Mouse (Mus musculus) T-helper 2 cell (primary cell): ENCODE results near the gene Gaa.

Experiments
- in situ Hi-C: fragments of 300-600 bp; cut with MboI, MseI; formaldehyde crosslinking; loops from one replicate; pipeline ENCODE4 v1.15.1; 2025; ENCODE audit warnings: high pct_unique_total_duplicates

Gene Gaa

DNA sequence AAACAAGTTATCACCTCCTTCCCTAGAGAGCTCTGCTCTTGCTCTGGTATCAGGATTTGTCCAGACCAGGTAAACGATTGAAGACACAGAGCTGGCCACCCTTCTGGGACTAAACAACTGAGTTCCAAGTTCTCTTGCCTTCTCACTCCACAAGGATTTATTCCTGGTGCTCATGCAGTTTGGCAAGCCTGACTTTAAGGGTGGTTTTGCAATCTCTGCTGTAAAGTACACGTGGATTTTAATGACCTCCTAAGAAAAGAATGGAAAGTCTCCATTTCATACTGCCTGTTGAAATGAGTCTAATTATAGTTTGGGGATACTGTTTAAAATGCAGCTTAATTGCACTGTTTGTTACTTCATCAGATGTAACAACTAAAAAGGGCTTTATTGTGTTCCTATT is 33.3 kb downstream of the Gaa start:
- in situ Hi-C loops, result no loop called here

DNA sequence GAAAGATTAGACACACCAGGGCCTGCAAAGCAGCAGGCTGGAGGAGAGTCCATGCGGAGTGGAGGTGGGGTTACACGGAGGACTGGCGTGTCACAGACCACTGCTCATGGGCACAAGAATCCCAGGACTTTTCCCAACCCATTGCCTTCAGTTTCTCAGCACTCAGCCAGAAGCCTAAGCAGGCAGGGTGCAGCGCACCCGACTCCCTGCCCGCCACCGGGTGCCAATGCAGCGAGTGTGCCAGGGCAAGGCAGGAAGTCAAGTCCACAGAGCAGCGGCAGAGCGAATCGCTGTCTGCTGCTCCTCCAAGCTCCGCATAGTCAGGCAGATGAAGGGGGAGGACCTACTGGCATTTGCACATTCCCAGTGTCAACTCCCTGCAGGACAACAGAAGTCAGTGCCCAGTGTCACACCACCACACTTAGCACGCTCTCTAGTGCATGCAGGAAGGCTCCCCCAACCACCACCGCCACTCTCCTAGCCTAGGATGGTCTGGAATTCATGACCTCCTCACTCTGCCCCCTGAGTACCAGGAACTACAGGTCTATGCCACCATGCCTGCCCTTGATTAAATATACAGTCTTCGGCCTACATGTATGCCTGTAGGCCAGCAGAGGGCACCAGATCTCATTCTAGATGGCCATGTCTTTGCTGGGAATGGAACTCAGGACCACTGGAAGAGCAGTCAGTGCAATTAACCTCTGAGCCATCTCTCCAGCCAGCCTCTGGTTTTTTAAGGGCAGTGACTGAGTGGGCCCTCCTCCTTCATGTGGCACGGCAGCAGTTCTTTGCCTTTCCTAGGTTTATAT is 37.4 kb downstream of the Gaa start:
- in situ Hi-C loops, result no loop called here

DNA sequence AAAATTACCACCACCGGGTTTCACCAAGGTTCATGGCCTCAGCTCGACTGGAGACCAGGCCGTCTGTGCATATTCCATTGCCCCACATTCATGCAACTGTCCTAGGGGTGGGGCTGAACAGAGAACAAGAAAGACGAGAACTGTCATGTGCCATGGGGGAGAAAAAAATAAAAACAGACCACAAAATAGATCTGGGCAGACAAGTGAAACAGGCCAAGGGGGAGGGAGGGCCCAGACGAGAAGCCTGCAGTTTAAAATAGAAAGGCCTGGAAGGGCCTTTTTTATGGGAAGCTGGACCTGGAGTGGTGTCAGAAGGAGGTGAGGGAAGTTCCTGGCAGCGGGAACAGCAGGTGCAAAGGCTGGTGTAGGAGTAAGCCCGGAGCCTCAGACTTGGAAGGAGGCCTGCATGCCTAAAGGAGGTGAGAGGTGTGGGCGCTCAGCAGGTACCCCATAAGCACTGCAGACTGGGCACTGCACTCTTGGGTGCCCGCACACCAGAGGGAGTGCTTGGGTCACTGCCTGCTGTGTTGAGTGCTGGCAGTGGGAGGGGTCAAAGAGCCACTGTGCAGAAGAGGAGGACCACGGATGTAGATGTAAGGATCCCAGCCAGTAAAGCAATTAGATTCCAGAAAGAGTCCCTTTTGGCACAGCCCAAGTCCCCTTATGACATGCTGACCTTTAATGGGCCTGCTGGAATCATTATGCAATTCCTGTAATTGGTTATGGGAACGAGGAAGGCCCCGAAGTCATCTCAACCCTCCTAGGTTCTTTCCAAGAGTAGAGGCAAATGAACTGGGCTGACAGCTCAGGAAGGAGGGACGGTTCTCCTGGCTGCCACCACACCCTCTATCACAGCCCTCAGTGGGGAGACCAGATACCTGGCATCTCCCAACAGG is 39.3 kb downstream of the Gaa start:
- in situ Hi-C loops, result no loop called here

DNA sequence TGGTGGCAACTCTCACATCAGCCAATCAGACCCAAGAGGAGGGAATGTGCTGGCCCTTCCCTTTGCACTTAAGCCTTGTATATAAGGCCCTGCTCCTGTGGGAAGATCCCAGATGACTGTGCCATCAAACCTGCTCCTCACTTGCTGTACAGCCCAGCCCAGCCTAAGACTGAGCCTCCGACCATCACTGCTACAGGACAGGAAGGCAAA is 39.9 kb downstream of the Gaa start, which contains the start of gene Card14:
Gene Card14 (plus strand): TSS at position 111 of the 210 bp plus-strand sequence.
- in situ Hi-C loops, result no loop called here

DNA sequence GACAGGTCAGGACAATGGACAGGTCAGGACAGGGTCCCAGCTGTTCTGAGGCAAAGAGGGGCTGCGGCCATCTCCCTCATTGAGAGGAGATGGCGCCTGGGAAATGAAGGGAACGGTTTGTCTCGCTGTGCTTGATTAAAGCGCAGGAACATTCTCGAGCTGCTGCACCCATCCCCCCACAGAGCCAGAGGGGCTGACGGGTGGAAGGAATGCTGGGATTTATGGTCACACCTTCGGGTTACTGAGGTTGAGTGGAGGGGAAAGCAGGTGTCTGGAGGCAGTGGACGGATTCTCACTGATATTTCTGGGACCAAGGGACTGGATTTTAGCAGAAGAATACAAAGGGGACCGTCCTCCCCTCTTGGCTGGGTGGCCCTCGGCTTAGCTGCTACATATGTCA is 40.2 kb downstream of the Gaa start:
- in situ Hi-C loops, result no loop called here

DNA sequence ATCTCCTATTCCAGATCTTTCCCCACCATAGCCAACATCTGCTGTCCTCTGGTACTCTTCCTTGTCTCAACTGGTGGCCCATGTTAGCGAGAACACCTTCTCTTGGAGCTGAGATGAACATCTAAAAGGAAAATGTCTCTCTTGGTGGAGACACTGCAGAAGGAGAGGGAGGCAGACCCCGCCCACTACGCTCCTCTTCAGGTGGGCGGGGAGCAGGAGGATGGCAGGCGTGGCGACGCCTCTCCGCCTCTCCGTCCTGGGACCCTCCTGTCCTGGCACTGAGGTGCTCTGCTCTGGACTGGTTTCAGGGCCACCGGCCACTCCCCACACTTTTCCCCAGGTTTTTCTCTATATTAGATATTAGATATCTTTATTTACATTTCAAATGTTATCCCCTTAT is 42.9 kb downstream of the Gaa start:
- in situ Hi-C loops, result no loop called here

DNA sequence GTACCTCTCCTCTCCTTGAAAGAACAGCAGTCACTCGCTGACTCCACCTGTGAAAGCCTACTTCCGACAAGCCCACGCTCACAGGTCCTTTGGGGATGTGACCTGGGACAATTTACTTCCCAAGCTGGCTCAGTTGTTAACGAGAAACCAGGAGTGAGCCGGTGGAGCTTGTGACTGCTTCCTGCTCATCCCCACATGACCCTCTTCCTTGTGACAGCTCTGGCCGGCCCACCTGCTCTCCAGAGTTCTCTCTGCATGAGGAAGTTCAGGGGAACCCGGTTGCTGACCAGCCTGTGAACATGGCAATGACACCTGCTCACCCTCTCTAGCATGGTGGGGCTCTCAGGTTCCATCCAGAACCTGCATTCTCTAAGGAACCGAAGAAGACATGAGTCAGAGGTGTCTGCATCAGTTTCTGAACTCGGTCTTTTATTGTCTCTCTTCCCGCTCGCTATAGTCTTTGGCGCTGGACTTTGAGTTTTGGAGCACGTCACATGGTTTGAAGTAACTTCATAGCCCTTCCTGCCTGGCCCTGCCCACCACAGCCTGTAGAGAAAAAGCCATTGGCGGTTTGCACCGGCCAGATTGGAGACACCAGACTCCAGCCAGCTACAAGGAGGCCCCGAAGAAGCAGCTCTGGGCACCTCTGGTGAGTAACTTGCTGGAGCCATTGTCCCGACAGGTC is 46.7 kb downstream of the Gaa start:
- in situ Hi-C loops, result no loop called here

DNA sequence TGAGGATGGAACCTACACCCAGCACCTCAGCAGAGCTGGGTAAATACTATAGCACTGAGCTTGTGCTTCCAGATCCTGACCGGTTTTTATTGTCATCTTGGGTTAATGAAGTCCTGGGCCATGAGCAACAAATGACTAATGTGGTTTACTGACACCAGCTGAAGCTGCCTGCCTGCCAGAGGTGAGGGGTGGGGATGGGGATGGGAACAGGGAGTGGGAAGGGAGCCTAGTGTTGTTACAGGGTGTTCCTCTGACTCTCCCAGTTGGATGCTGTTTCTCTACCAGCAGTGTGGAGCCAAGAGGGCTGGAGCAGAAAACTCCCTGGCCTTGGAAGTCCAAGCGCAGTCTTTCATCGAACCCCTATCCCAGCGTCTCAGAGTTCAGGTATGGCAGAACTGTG is 49.0 kb downstream of the Gaa start:
- in situ Hi-C loops, result no loop called here

DNA sequence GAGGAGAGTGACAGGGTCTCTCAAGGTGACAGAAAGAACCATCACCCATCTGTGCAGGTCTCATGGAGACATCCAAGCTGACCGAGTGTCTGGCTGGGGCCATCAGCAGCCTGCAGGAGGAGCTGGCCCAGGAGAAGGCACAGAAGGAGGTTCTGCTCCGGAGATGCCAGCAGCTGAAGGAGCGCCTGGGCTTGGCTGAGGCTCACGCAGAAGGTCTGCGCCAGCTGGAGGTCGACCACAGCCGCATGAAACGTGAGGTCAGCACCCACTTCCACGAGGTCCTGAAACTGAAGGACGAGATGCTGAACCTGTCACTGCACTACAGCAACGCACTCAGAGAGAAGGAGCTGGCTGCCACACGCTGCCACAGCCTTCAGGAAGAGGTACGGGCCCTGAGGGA is 54.8 kb downstream of the Gaa start:
- in situ Hi-C loops, result no loop called here

DNA sequence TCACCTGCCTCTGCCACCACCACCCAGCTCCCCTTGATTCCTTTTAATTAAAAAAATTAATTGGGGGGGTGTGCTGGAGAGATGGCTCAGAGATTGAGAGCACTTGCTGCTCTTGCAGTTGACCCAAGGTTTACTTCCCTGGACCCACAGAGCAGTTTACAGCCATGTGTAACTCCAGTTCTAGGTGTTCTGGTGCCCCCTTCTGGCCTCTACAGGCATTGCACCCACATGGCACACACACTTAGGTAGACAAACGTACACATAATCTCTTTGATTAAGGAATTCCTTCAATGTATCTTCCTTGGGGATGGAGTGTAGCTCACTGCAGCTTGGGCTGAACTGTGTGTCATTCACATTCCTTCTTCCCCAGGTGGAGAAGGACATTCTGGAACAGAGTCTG is 57.4 kb downstream of the Gaa start:
- in situ Hi-C loops, result no loop called here

DNA sequence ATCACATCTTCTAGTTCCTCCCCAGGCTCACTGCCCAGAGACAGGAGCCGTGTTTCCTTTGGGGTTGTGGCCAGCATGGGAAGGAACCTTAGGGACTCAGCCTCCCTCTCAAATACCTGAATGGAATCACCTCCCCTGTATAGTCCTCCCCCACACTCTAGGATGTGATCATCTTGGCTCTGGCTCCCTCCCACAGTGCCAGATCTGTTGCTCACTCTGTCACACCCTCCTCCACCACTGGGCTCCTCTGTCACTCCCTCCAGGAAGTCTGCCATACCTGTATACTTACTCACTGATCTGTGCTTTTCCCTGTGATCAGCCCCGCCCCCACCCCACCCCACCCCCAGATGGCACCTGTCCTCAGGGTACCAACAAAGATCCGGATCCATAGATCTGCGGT is 62.9 kb downstream of the Gaa start:
- in situ Hi-C loops, result no loop called here

DNA sequence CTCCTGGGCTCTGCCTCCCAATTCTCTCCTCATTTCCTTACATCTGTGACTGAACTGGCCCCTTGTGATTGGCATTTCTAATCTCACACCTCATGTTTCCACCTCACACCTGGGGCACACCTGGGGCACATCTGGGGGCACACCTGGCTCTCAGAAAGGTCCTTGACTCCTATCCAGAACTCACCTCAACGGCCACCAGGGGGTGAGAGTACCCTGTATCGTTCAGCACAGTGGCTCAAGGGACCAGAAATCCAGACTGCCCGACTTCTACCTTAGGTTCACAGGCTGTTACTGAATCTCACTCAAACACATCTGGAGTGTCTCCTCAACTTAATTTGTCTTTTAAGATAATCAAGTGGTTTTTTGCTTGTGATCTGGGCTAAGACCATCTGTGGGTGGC is 64.3 kb downstream of the Gaa start:
- in situ Hi-C loops, result no loop called here
